Mouse (Mus musculus) heart, adult 2 months (tissue): ENCODE results near the gene Ly9.

ENCODE experiments used
- CTCF ChIP-seq: fragments of 200-600 bp; IDR thresholded peaks from 2 replicates; pipeline ENCODE4 v1.8.1; 2022; ENCODE audit warnings: antibody characterized with exemption, mild to moderate bottlenecking, moderate library complexity
- EP300 ChIP-seq: fragments of 200-500 bp; IDR thresholded peaks from 2 replicates; pipeline ENCODE4 v1.6.1; 2011; ENCODE audit warnings: low read depth, low read length, control low read depth; ENCODE audit not compliant: insufficient read depth

GRCm38 (mm10) chr1:171635696-171636095, 28.5 kb upstream of the Ly9 start:
- TF ChIP-seq EP300, result no peak
- no peak for TF ChIP-seq CTCF
